Mouse (Mus musculus) myocyte (in vitro differentiated cells): ENCODE measurements around the gene Ttc28. TPM values are rescaled to one million over a fixed set of nuclear protein-coding genes. Genes with fewer than 3 reads are reported as not detected.

Source experiments
- H3K27me3 ChIP-seq: one replicate; pipeline ENCODE4 v1.6.1; 2011; ENCODE audit not compliant: control insufficient read depth, insufficient read depth, insufficient read length
- H3K36me3 ChIP-seq: one replicate; pipeline ENCODE4 v1.6.1; 2011; ENCODE audit not compliant: control insufficient read depth, insufficient read depth
- H3K4me2 ChIP-seq: one replicate; pipeline ENCODE4 v1.6.1; 2011; ENCODE audit warnings: low read depth, control low read depth
- H3K4me3 ChIP-seq: one replicate; pipeline ENCODE4 v1.5.1; 2011; ENCODE audit warnings: mild to moderate bottlenecking, control low read depth, moderate library complexity
- H3K79me2 ChIP-seq: one replicate; pipeline ENCODE4 v1.6.1; 2011; ENCODE audit not compliant: control insufficient read depth, insufficient read depth
- H3ac ChIP-seq: one replicate; pipeline ENCODE4 v1.6.1; 2011; ENCODE audit not compliant: control insufficient read depth, insufficient read length
- CEBPB ChIP-seq: IDR thresholded peaks from 2 replicates; pipeline ENCODE4 v1.6.1; 2011; ENCODE audit warnings: mild to moderate bottlenecking, moderate library complexity; ENCODE audit not compliant: poor library complexity, insufficient read depth, severe bottlenecking
- E2F4 ChIP-seq: IDR thresholded peaks from one replicate; pipeline ENCODE4 v1.6.1; 2011; ENCODE audit warnings: mild to moderate bottlenecking, control low read depth, moderate library complexity; ENCODE audit not compliant: insufficient read depth
- MAX ChIP-seq: IDR thresholded peaks from one replicate; pipeline ENCODE4 v1.6.1; 2011; ENCODE audit warnings: low read depth, mild to moderate bottlenecking, control low read depth
- MYOD1 ChIP-seq, 3 experiments: IDR thresholded peaks; one replicate each; pipeline ENCODE4 v1.6.1; 2011; ENCODE audit warnings: control low read depth in 2 of 3, low read depth in 2 of 3, mild to moderate bottlenecking in 2 of 3, moderate library complexity in 1 of 3; ENCODE audit not compliant: insufficient read length in 2 of 3, control insufficient read depth in 1 of 3
- MYOG ChIP-seq, 3 experiments: IDR thresholded peaks; one replicate each; pipeline ENCODE4 v1.6.1; 2011; ENCODE audit warnings: control low read depth in 2 of 3, low read depth in 2 of 3, mild to moderate bottlenecking in 2 of 3; ENCODE audit not compliant: insufficient read length in 2 of 3, control insufficient read depth in 1 of 3, insufficient read depth in 1 of 3
- POLR2A ChIP-seq: IDR thresholded peaks from one replicate; pipeline ENCODE4 v1.6.1; 2011; ENCODE audit warnings: low read depth, mild to moderate bottlenecking, control low read depth, moderate library complexity; ENCODE audit not compliant: insufficient read length
- POLR2AphosphoS2 ChIP-seq: IDR thresholded peaks from one replicate; pipeline ENCODE4 v1.6.1; 2011; ENCODE audit warnings: low read depth, control low read depth; ENCODE audit not compliant: insufficient read length
- REST ChIP-seq: IDR thresholded peaks from one replicate; pipeline ENCODE4 v1.6.1; 2011; ENCODE audit warnings: mild to moderate bottlenecking, control low read depth, moderate library complexity; ENCODE audit not compliant: insufficient read depth, insufficient read length
- SRF ChIP-seq: IDR thresholded peaks from one replicate; pipeline ENCODE4 v1.6.1; 2011; ENCODE audit warnings: low read depth; ENCODE audit not compliant: control insufficient read depth, insufficient read length
- TCF12 ChIP-seq: IDR thresholded peaks from one replicate; pipeline ENCODE4 v1.6.1; 2011; ENCODE audit warnings: mild to moderate bottlenecking, control low read depth; ENCODE audit not compliant: poor library complexity, insufficient read depth, severe bottlenecking
- TCF3 ChIP-seq: IDR thresholded peaks from one replicate; pipeline ENCODE4 v1.6.1; 2011; ENCODE audit warnings: low read depth, control low read depth; ENCODE audit not compliant: insufficient read length
- USF1 ChIP-seq: IDR thresholded peaks from one replicate; pipeline ENCODE4 v1.6.1; 2011; ENCODE audit warnings: low read depth, mild to moderate bottlenecking, control low read depth, moderate library complexity
- polyA plus RNA-seq: library from polyadenylated mRNA; unstranded; fragments of >200 nt; fragmentation: generic; extraction: Trizol; gene quantifications from one replicate; pipeline ENCODE4 v1.2.1, GENCODE M21; 2012; ENCODE audit warnings: missing spikeins

The Ttc28 gene
- polyA plus RNA-seq, 1 experiment, result 8.5 TPM

DNA sequence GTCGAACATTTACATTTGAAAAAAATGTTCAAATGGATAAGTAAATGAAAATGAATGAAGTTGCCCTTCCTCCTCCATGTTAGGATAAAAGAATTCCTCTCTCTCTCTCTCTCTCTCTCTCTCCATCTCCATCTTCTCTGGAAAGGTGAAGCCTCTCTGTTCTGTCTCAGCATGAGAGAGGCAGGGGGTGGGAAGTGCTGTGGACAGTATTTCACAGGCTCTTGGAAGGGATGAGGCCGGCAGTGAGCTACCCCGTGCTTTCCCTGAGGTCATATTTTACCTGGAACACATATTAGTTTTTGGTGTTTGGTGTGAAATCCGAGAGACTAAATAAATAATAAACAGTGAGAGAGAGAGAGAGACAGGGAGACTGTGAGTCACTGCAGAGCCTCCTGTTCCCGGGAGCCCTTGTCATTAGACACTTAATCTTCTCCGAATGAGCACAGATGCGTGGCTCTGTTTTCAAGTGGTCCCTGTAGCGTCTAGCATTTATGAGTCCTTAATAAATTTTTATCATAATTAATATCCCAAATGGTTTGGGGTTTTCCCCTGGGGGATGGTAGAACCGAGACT is 284.8 kb downstream of the Ttc28 start:
- no peaks in the 10 kb centered on the region for H3K79me2 ChIP-seq

DNA sequence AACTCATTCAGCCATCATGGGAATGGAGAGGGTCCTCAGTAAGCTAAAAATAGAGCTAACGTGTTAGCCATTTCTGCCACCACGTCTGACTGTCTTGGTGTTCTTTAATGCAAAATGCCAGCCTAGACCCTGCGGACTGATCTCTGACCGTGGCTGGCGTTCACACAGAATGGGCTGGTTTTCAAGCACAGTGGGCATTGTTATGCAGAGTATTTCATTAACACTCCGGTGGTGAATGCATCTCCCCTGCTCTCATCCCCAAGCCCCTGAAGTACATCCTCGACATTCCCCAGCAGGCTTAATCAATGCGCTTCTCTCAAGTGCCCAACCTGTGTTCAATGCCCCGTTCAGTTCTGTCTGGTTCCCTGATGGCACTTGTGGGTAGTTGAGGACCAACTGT is 290.8 kb downstream of the Ttc28 start:
- H3K27me3 ChIP-seq, result no peaks in the 10 kb centered on the region
- no peak for TF ChIP-seq TCF12
- TF ChIP-seq USF1, result no peak
- no peak for TF ChIP-seq E2F4
- no peak for TF ChIP-seq SRF
- no peak for TF ChIP-seq MYOG (IDR thresholded peaks at IDR 0.05; ENCODE audit: control insufficient read depth in 1 of 3, insufficient read depth in 1 of 3, insufficient read length in 2 of 3, low read depth in 2 of 3)
- no peak for TF ChIP-seq POLR2AphosphoS2
- no peak for TF ChIP-seq MAX
- no peak for TF ChIP-seq MYOD1 (IDR thresholded peaks at IDR 0.05; ENCODE audit: control insufficient read depth in 1 of 3, insufficient read length in 2 of 3, low read depth in 2 of 3)
- no peaks in the 10 kb centered on the region for H3K79me2 ChIP-seq
- H3ac ChIP-seq, result no peak overlapping the region
- H3K36me3 ChIP-seq, result no peaks in the 10 kb centered on the region
- no peak overlapping the region for H3K4me2 ChIP-seq
- H3K4me3 ChIP-seq, result no peak overlapping the region

More for the DNA sequence above, 284.8 kb downstream of the Ttc28 start:
- no peak overlapping the region for H3ac ChIP-seq
- peak overlapping the region; percentile 10 for H3K4me2 ChIP-seq
- H3K27me3 ChIP-seq, result no peaks in the 10 kb centered on the region
- no peaks in the 10 kb centered on the region for H3K36me3 ChIP-seq
- no peak overlapping the region for H3K4me3 ChIP-seq
- TF ChIP-seq POLR2AphosphoS2 (no peak), MYOD1 (IDR thresholded peaks at IDR 0.05; ENCODE audit: control insufficient read depth in 1 of 3, insufficient read length in 2 of 3, low read depth in 2 of 3) (no peak)

DNA sequence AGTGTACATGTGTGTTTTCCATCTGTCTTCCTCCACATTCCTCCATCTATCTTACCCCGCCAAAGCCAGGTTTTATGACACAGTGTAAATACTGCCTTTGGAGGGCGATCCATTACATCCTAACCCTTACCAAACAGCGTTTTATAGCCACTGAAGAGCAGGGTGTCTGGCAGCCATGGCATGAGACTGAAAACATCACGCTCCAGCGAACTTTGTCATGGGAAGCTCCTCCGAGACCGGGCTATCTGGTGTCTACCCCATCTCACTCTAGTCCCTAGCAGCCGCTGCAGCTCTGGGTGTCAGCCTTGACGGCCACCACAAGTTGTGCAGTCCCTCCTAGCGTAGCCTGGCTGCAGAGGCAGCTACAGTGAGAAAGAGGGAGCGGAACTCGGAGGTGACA is 295.8 kb downstream of the Ttc28 start:
- H3K79me2 ChIP-seq, result no peaks in the 10 kb centered on the region
- H3K4me2 ChIP-seq, result no peak overlapping the region
- no peak overlapping the region for H3K4me3 ChIP-seq

DNA sequence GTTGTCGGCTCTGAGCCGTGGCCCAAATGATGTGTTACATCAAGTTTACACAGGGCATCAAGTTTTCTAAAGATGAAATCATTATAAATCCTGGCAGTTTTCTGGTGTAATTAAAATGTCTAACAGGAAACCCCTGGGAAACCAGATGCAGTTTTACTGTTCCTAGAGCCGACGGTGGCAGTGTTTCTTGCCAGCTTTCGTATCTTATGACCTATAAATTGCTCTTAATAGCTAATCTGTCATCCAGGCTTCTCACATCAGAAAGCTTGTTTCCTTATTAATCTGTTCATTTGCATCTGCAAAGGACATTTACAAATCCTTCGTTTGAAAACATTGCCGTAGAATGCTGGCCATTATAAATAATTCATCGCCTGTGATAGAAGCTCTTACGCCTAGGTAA is 296.2 kb downstream of the Ttc28 start:
- no peak overlapping the region for H3K4me3 ChIP-seq
- no peak overlapping the region for H3ac ChIP-seq
- H3K79me2 ChIP-seq, result no peaks in the 10 kb centered on the region
- H3K27me3 ChIP-seq, result no peaks in the 10 kb centered on the region
- no peak for TF ChIP-seq USF1
- TF ChIP-seq CEBPB, result no peak
- TF ChIP-seq POLR2A, result no peak
- TF ChIP-seq E2F4, result no peak
- TF ChIP-seq SRF, result no peak
- no peak for TF ChIP-seq REST
- TF ChIP-seq MAX, result no peak
- TF ChIP-seq POLR2AphosphoS2, result no peak
- no peak for TF ChIP-seq MYOD1 (IDR thresholded peaks at IDR 0.05; ENCODE audit: control insufficient read depth in 1 of 3, insufficient read length in 2 of 3, low read depth in 2 of 3)
- no peak for TF ChIP-seq TCF3
- no peak for TF ChIP-seq MYOG (IDR thresholded peaks at IDR 0.05; ENCODE audit: control insufficient read depth in 1 of 3, insufficient read depth in 1 of 3, insufficient read length in 2 of 3, low read depth in 2 of 3)
- TF ChIP-seq TCF12, result no peak
- no peak overlapping the region for H3K4me2 ChIP-seq
- no peaks in the 10 kb centered on the region for H3K36me3 ChIP-seq

More for the DNA sequence above, 295.8 kb downstream of the Ttc28 start:
- no peaks in the 10 kb centered on the region for H3K27me3 ChIP-seq
- TF ChIP-seq POLR2AphosphoS2, result no peak
- no peak for TF ChIP-seq MYOG (IDR thresholded peaks at IDR 0.05; ENCODE audit: control insufficient read depth in 1 of 3, insufficient read depth in 1 of 3, insufficient read length in 2 of 3, low read depth in 2 of 3)
- TF ChIP-seq TCF12, result no peak
- TF ChIP-seq REST, result no peak
- no peak for TF ChIP-seq E2F4
- TF ChIP-seq USF1, result no peak
- no peak for TF ChIP-seq MAX
- TF ChIP-seq MYOD1 (IDR thresholded peaks at IDR 0.05; ENCODE audit: control insufficient read depth in 1 of 3, insufficient read length in 2 of 3, low read depth in 2 of 3), result no peak
- H3K36me3 ChIP-seq, result no peaks in the 10 kb centered on the region
- H3ac ChIP-seq, result no peak overlapping the region

DNA sequence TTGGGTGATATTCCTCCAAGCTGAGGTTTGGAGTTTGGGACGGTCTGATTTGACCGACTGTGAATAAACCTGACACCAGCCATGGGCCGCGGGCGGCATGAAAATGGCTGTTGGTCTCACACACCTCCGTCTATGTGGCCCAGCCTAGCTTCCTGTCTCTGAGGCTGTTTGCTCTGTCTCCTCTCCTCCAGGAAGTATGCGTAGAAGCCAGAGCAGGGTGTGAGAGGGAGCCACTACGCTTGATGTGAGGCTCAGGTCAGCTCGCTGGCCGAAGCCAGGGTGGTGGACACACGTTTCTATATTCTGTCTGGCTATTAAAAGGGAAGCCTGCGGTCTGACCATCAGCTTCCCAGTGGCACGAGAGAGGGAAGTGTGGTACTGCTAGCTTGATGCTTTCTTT is 296.8 kb downstream of the Ttc28 start:
- Histone ChIP-seq H3K4me3 (no peak overlapping the region), H3ac (no peak overlapping the region), H3K79me2 (no peaks in the 10 kb centered on the region), H3K27me3 (no peaks in the 10 kb centered on the region), H3K4me2 (no peak overlapping the region), H3K36me3 (no peaks in the 10 kb centered on the region)
- TF ChIP-seq MAX (no peak), MYOD1 (IDR thresholded peaks at IDR 0.05; ENCODE audit: control insufficient read depth in 1 of 3, insufficient read length in 2 of 3, low read depth in 2 of 3) (no peak), MYOG (IDR thresholded peaks at IDR 0.05; ENCODE audit: control insufficient read depth in 1 of 3, insufficient read depth in 1 of 3, insufficient read length in 2 of 3, low read depth in 2 of 3) (no peak), TCF12 (no peak), E2F4 (no peak), TCF3 (no peak), POLR2AphosphoS2 (no peak), SRF (no peak), USF1 (no peak), CEBPB (no peak), REST (no peak), POLR2A (no peak)
